Mouse (Mus musculus) hindbrain, embryonic 15.5 days (tissue): ENCODE data around the gene Scaf8. TPM values are rescaled to one million over a fixed set of nuclear protein-coding genes. Genes with fewer than 3 reads are reported as not detected.
"Not testable (repeated sequence)": the region's sequence is repeated elsewhere in the genome, so short reads cannot be mapped to it uniquely, and the experiment has no call there.

ENCODE experiments used
- ATAC-seq: fragments of 200-750 bp; cut with Nextera tagmentation; 2 replicates; pipeline ENCODE4 v1.8.0; 2017; ENCODE audit warnings: low read depth, moderate number of reproducible peaks, moderate TSS enrichment; ENCODE audit not compliant: low FRiP score
- H3K27ac ChIP-seq: fragments of 300-500 bp; sonication (generic); replicated peaks from 2 replicates; pipeline ENCODE4 v1.5.1; 2015; ENCODE audit warnings: mild to moderate bottlenecking, inconsistent platforms
- H3K27me3 ChIP-seq: fragments of 300-500 bp; sonication (generic); 2 replicates; pipeline ENCODE4 v1.6.1; 2015; ENCODE audit warnings: control low read depth, inconsistent platforms
- H3K36me3 ChIP-seq: fragments of 300-500 bp; sonication (generic); 2 replicates; pipeline ENCODE4 v1.6.1; 2015; ENCODE audit warnings: control low read depth, inconsistent platforms
- H3K4me1 ChIP-seq: fragments of 300-500 bp; sonication (generic); replicated peaks from 2 replicates; pipeline ENCODE4 v1.6.1; 2015; ENCODE audit warnings: control low read depth, inconsistent platforms
- H3K4me2 ChIP-seq: fragments of 300-500 bp; sonication (generic); 2 replicates; pipeline ENCODE4 v1.6.1; 2015; ENCODE audit warnings: moderate library complexity, mild to moderate bottlenecking, inconsistent platforms
- H3K4me3 ChIP-seq: fragments of 300-500 bp; sonication (generic); 2 replicates; pipeline ENCODE4 v1.5.1; 2015; ENCODE audit warnings: mild to moderate bottlenecking, inconsistent platforms
- H3K9ac ChIP-seq: fragments of 300-500 bp; sonication (generic); 2 replicates; pipeline ENCODE4 v1.6.1; 2015; ENCODE audit warnings: inconsistent platforms
- H3K9me3 ChIP-seq: fragments of 300-500 bp; sonication (generic); 2 replicates; pipeline ENCODE4 v1.6.1; 2016; ENCODE audit warnings: control low read depth, inconsistent platforms
- WGBS: fragments of 180-500 bp; shearing (Covaris S2); methylation state at CpG from one replicate; pipeline ENCODE4 v1.1.7; 2015; 5-methylcytosine and 5-hydroxymethylcytosine counted together
- polyA plus RNA-seq: library from polyadenylated mRNA; unstranded; fragments of >200 nt; fragmentation: Nextera tagmentation; extraction: Ambion mirVana; gene quantifications from 2 replicates; pipeline ENCODE4 v1.2.1, GENCODE M21; 2015

Gene Scaf8
- polyA plus RNA-seq, result 15.6 and 17.1 TPM in 2 replicates

GRCm38 (mm10) chr17:3114720-3115379 is at the start of gene Scaf8:
TSS of gene Scaf8 (plus strand) at chr17:3114972.
- H3K9me3 ChIP-seq, result no peaks in the 10 kb centered on the region
- H3K4me2 ChIP-seq, result peak within 1 kb of the TSS; percentile 76
- H3K9ac ChIP-seq, result peak within 1 kb of the TSS; percentile 97
- ATAC-seq, result peak; percentile 93
- peak within 1 kb of the TSS; percentile 99 for H3K27ac ChIP-seq
- peak within 1 kb of the TSS; percentile 99 for H3K4me3 ChIP-seq
- WGBS, result under 1% methylated on average over 71 of the region's 91 CpGs
- H3K36me3 ChIP-seq, result no peaks in the 10 kb centered on the region
- peaks cover 42% of the 10 kb centered on the region for H3K4me1 ChIP-seq
- no peaks in the 10 kb centered on the region for H3K27me3 ChIP-seq

GRCm38 (mm10) chr17:3075166-3075872 is 39.5 kb upstream of the Scaf8 start:
- no peaks in the 10 kb centered on the region for H3K9me3 ChIP-seq
- H3K36me3 ChIP-seq, result peaks cover 64% of the 10 kb centered on the region
- no peaks in the 10 kb centered on the region for H3K4me1 ChIP-seq
- no peak for ATAC-seq
- H3K9ac ChIP-seq, result no peak overlapping the region
- 97% methylated on average over 9 of the region's 9 CpGs for WGBS
- H3K4me2 ChIP-seq, result no peak overlapping the region
- H3K27me3 ChIP-seq, result no peaks in the 10 kb centered on the region
- no peak overlapping the region for H3K4me3 ChIP-seq
- no peak overlapping the region for H3K27ac ChIP-seq

GRCm38 (mm10) chr17:3075873-3076245 is 38.9 kb upstream of the Scaf8 start:
- no peak overlapping the region for H3K9ac ChIP-seq
- H3K4me2 ChIP-seq, result no peak overlapping the region
- no peak for ATAC-seq
- H3K36me3 ChIP-seq, result peaks cover 59% of the 10 kb centered on the region
- no peak overlapping the region for H3K27ac ChIP-seq
- no peaks in the 10 kb centered on the region for H3K9me3 ChIP-seq
- no peak overlapping the region for H3K4me3 ChIP-seq
- H3K27me3 ChIP-seq, result no peaks in the 10 kb centered on the region
- WGBS, result 94% methylated on average over 4 of the region's 4 CpGs
- no peaks in the 10 kb centered on the region for H3K4me1 ChIP-seq

GRCm38 (mm10) chr17:3077936-3078335 is 36.8 kb upstream of the Scaf8 start:
- 95% methylated on average over 9 of the region's 9 CpGs for WGBS

GRCm38 (mm10) chr17:3080587-3081349 is 34.0 kb upstream of the Scaf8 start:
- not testable (repeated sequence) for H3K9me3 ChIP-seq, H3K4me3 ChIP-seq, H3K4me2 ChIP-seq, H3K4me1 ChIP-seq, H3K27me3 ChIP-seq, H3K27ac ChIP-seq, H3K9ac ChIP-seq, ATAC-seq
- whole genome bisulfite sequencing, result 90% methylated on average over 7 of the region's 9 CpGs
- H3K36me3 ChIP-seq, result peaks cover 10% of the 10 kb centered on the region

More at GRCm38 (mm10) chr17:3077936-3078335, 36.8 kb upstream of the Scaf8 start:
- not testable (repeated sequence) for H3K9me3 ChIP-seq, H3K4me2 ChIP-seq, H3K9ac ChIP-seq, ATAC-seq, H3K27ac ChIP-seq, H3K4me1 ChIP-seq, H3K27me3 ChIP-seq, H3K4me3 ChIP-seq
- H3K36me3 ChIP-seq, result peaks cover 38% of the 10 kb centered on the region

GRCm38 (mm10) chr17:3081512-3082100 is 33.2 kb upstream of the Scaf8 start:
- not testable (repeated sequence) for H3K4me3 ChIP-seq, H3K9ac ChIP-seq, H3K27ac ChIP-seq, H3K27me3 ChIP-seq, H3K36me3 ChIP-seq, H3K9me3 ChIP-seq, H3K4me2 ChIP-seq, H3K4me1 ChIP-seq
- 70% methylated on average over 3 of the region's 3 CpGs for WGBS
- peak; percentile 55 for ATAC-seq

- H3K9me3 ChIP-seq, H3K27me3 ChIP-seq, H3K4me1 ChIP-seq, H3K9ac ChIP-seq, H3K27ac ChIP-seq, H3K36me3 ChIP-seq: not testable (repeated sequence)
- 77% methylated on average over 7 of the region's 9 CpGs for WGBS
- Histone ChIP-seq H3K4me3 (peak overlapping the region; percentile 51), H3K4me2 (peak overlapping the region; percentile 44)
- ATAC-seq, result peak; percentile 75
Measured at GRCm38 (mm10) chr17:3082125-3082755, 32.5 kb upstream of the Scaf8 start.

GRCm38 (mm10) chr17:3082756-3083749 is 31.7 kb upstream of the Scaf8 start:
- H3K4me1 ChIP-seq, H3K36me3 ChIP-seq, ATAC-seq, H3K9me3 ChIP-seq, H3K27me3 ChIP-seq, H3K9ac ChIP-seq: not testable (repeated sequence)
- Histone ChIP-seq H3K27ac (peak overlapping the region; percentile 72), H3K4me3 (peak overlapping the region; percentile 51), H3K4me2 (peak overlapping the region; percentile 44)
- WGBS, result 2% methylated on average over 22 of the region's 25 CpGs

GRCm38 (mm10) chr17:3083886-3084550 is 30.8 kb upstream of the Scaf8 start:
- H3K4me2 ChIP-seq, result peak overlapping the region; percentile 66
- H3K4me3 ChIP-seq, result peak overlapping the region; percentile 51
- no peaks in the 10 kb centered on the region for H3K27me3 ChIP-seq
- H3K36me3 ChIP-seq, result no peaks in the 10 kb centered on the region
- peaks cover 3% of the 10 kb centered on the region; the same call in 1 of the 2 replicates for H3K9me3 ChIP-seq
- ATAC-seq, result peak; percentile 83
- H3K9ac ChIP-seq, result peak overlapping the region; percentile 56
- WGBS, result under 1% methylated on average over 40 of the region's 40 CpGs
- peaks cover 7% of the 10 kb centered on the region; the same call in 1 of the 2 replicates for H3K4me1 ChIP-seq
- H3K27ac ChIP-seq, result peak overlapping the region; percentile 93

- Histone ChIP-seq H3K27me3 (no peaks in the 10 kb centered on the region), H3K4me1 (peaks cover 7% of the 10 kb centered on the region; the same call in 1 of the 2 replicates), H3K36me3 (no peaks in the 10 kb centered on the region), H3K4me3 (peak overlapping the region; percentile 51), H3K9ac (peak overlapping the region; percentile 56), H3K27ac (peak overlapping the region; percentile 93), H3K9me3 (peaks cover 3% of the 10 kb centered on the region; the same call in 1 of the 2 replicates), H3K4me2 (peak overlapping the region; percentile 66)
- WGBS, result 0% methylated on average over 31 of the region's 31 CpGs
- peak; percentile 13 for ATAC-seq
Measured at GRCm38 (mm10) chr17:3084551-3084930, 30.2 kb upstream of the Scaf8 start.
